Mouse (Mus musculus) stomach, embryonic 14.5 days (tissue): ENCODE results near the gene Cc2d2b. TPM values are rescaled to one million over a fixed set of nuclear protein-coding genes. Genes with fewer than 3 reads are reported as not detected.

ENCODE experiments used
- ATAC-seq: fragments of 200-750 bp; cut with Nextera tagmentation; 2 replicates; pipeline ENCODE4 v1.8.0; 2017; ENCODE audit warnings: low read depth, moderate TSS enrichment; ENCODE audit not compliant: insufficient number of reproducible peaks, insufficient read depth, low FRiP score
- H3K27ac ChIP-seq: fragments of 300-500 bp; sonication (generic); 2 replicates; pipeline ENCODE4 v1.5.1; 2014; ENCODE audit warnings: mild to moderate bottlenecking, low read length, moderate library complexity, mixed read lengths
- H3K27me3 ChIP-seq: fragments of 300-500 bp; sonication (generic); 2 replicates; pipeline ENCODE4 v1.6.1; 2014; ENCODE audit warnings: low read length, control low read depth, mixed read lengths; ENCODE audit not compliant: control insufficient read depth, insufficient read depth
- H3K36me3 ChIP-seq: fragments of 300-500 bp; sonication (generic); 2 replicates; pipeline ENCODE4 v1.6.1; 2014; ENCODE audit warnings: mild to moderate bottlenecking, control low read depth, low read length, moderate library complexity, mixed read lengths; ENCODE audit not compliant: control insufficient read depth, insufficient read depth
- H3K4me1 ChIP-seq: fragments of 300-500 bp; sonication (generic); 2 replicates; pipeline ENCODE4 v1.6.1; 2014; ENCODE audit warnings: low read length, control low read depth, mixed read lengths; ENCODE audit not compliant: control insufficient read depth, insufficient read depth
- H3K4me2 ChIP-seq: fragments of 300-500 bp; sonication (generic); replicated peaks from 2 replicates; pipeline ENCODE4 v1.6.1; 2014; ENCODE audit warnings: low read depth, low read length, control low read depth
- H3K4me3 ChIP-seq: fragments of 300-500 bp; sonication (generic); 2 replicates; pipeline ENCODE4 v1.5.1; 2014; ENCODE audit warnings: low read depth, low read length, control low read depth
- H3K9ac ChIP-seq: fragments of 300-500 bp; sonication (generic); replicated peaks from 2 replicates; pipeline ENCODE4 v1.6.1; 2014; ENCODE audit warnings: low read depth, mild to moderate bottlenecking, control low read depth, low read length, moderate library complexity, mixed read lengths
- H3K9me3 ChIP-seq: fragments of 300-500 bp; sonication (generic); 2 replicates; pipeline ENCODE4 v1.6.1; 2016; ENCODE audit warnings: low read depth, low read length, control low read depth; ENCODE audit not compliant: control insufficient read depth
- WGBS: fragments of 180-500 bp; shearing (Covaris S2); extraction: QIAGEN DNeasy Blood & Tissue Kit; methylation state at CpG from one replicate; pipeline ENCODE4 v1.1.7; 2014; 5-methylcytosine and 5-hydroxymethylcytosine counted together
- polyA plus RNA-seq: library from polyadenylated mRNA; unstranded; fragments of >200 nt; fragmentation: Nextera tagmentation; extraction: Ambion mirVana; gene quantifications from 2 replicates; pipeline ENCODE4 v1.2.1, GENCODE M21; 2014

Gene Cc2d2b
- polyA plus RNA-seq, 1 experiment from 2014 or later, result not detected

- H3K27me3 ChIP-seq, result no peaks in the 10 kb centered on the region
- WGBS, result 59% methylated on average over 7 of the region's 7 CpGs
- no peak overlapping the region for H3K4me2 ChIP-seq
- H3K9ac ChIP-seq, result no peak overlapping the region
- no peaks in the 10 kb centered on the region for H3K9me3 ChIP-seq
- H3K4me3 ChIP-seq, result no peak overlapping the region
- no peak for ATAC-seq
- H3K27ac ChIP-seq, result no peak overlapping the region
- H3K4me1 ChIP-seq, result no peaks in the 10 kb centered on the region
- H3K36me3 ChIP-seq, result no peaks in the 10 kb centered on the region
These were observed 67.2 kb downstream of the Cc2d2b start for GRCm38 (mm10) chr19:40815645-40816183.

- Histone ChIP-seq H3K27me3 (no peaks in the 10 kb centered on the region), H3K4me1 (no peaks in the 10 kb centered on the region), H3K27ac (no peak overlapping the region), H3K4me3 (no peak overlapping the region), H3K9me3 (no peaks in the 10 kb centered on the region), H3K4me2 (no peak overlapping the region), H3K9ac (no peak overlapping the region), H3K36me3 (no peaks in the 10 kb centered on the region)
- ATAC-seq, result no peak
- 87% methylated on average over 6 of the region's 6 CpGs for WGBS
These were observed 69.5 kb downstream of the Cc2d2b start for GRCm38 (mm10) chr19:40817901-40818532.

GRCm38 (mm10) chr19:40818764-40819163, 70.2 kb downstream of the Cc2d2b start:
- H3K4me1 ChIP-seq, result no peaks in the 10 kb centered on the region
- no peak overlapping the region for H3K9ac ChIP-seq
- no peak for ATAC-seq
- H3K4me2 ChIP-seq, result no peak overlapping the region
- no peaks in the 10 kb centered on the region for H3K36me3 ChIP-seq
- no peaks in the 10 kb centered on the region for H3K9me3 ChIP-seq
- H3K27ac ChIP-seq, result no peak overlapping the region
- no peaks in the 10 kb centered on the region for H3K27me3 ChIP-seq
- no peak overlapping the region for H3K4me3 ChIP-seq
- 59% methylated on average over 7 of the region's 7 CpGs for WGBS

GRCm38 (mm10) chr19:40821306-40821825, 72.8 kb downstream of the Cc2d2b start:
- H3K4me2 ChIP-seq, result no peak overlapping the region
- no peaks in the 10 kb centered on the region for H3K36me3 ChIP-seq
- 76% methylated on average over 4 of the region's 4 CpGs for WGBS
- no peak overlapping the region for H3K4me3 ChIP-seq
- H3K4me1 ChIP-seq, result no peaks in the 10 kb centered on the region
- no peaks in the 10 kb centered on the region for H3K27me3 ChIP-seq
- ATAC-seq, result no peak
- no peaks in the 10 kb centered on the region for H3K9me3 ChIP-seq
- no peak overlapping the region for H3K9ac ChIP-seq
- no peak overlapping the region for H3K27ac ChIP-seq

- no peak overlapping the region for H3K4me3 ChIP-seq
- 61% methylated on average over 5 of the region's 5 CpGs for WGBS
- H3K27ac ChIP-seq, result no peak overlapping the region
- H3K4me1 ChIP-seq, result peaks cover 4% of the 10 kb centered on the region; the same call in 1 of the 2 replicates
- H3K36me3 ChIP-seq, result no peaks in the 10 kb centered on the region
- H3K9me3 ChIP-seq, result no peaks in the 10 kb centered on the region
- H3K9ac ChIP-seq, result no peak overlapping the region
- no peaks in the 10 kb centered on the region for H3K27me3 ChIP-seq
- no peak for ATAC-seq
- H3K4me2 ChIP-seq, result no peak overlapping the region
These were observed 77.1 kb downstream of the Cc2d2b start for GRCm38 (mm10) chr19:40825636-40826035.

GRCm38 (mm10) chr19:40826735-40827134, 78.2 kb downstream of the Cc2d2b start:
- H3K36me3 ChIP-seq, result no peaks in the 10 kb centered on the region

GRCm38 (mm10) chr19:40830198-40830597, 81.6 kb downstream of the Cc2d2b start:
- no peaks in the 10 kb centered on the region for H3K9me3 ChIP-seq
- peak overlapping the region; percentile 96 for H3K9ac ChIP-seq
- no peak for ATAC-seq
- peak overlapping the region; percentile 94 for H3K4me3 ChIP-seq
- no peaks in the 10 kb centered on the region for H3K36me3 ChIP-seq
- no peak overlapping the region for H3K27ac ChIP-seq
- WGBS, result 52% methylated on average over 7 of the region's 7 CpGs
- H3K27me3 ChIP-seq, result no peaks in the 10 kb centered on the region
- peaks cover 12% of the 10 kb centered on the region; the same call in 1 of the 2 replicates for H3K4me1 ChIP-seq
- peak overlapping the region; percentile 75 for H3K4me2 ChIP-seq

More at GRCm38 (mm10) chr19:40826735-40827134, 78.2 kb downstream of the Cc2d2b start:
- no peak for ATAC-seq
- Histone ChIP-seq H3K9me3 (no peaks in the 10 kb centered on the region), H3K9ac (no peak overlapping the region), H3K27me3 (no peaks in the 10 kb centered on the region), H3K4me2 (no peak overlapping the region), H3K4me1 (peaks cover 4% of the 10 kb centered on the region; the same call in 1 of the 2 replicates), H3K4me3 (no peak overlapping the region), H3K27ac (no peak overlapping the region)
- 71% methylated on average over 7 of the region's 7 CpGs for WGBS

- WGBS, result under 1% methylated on average over 71 of the region's 71 CpGs
- Histone ChIP-seq H3K27me3 (no peaks in the 10 kb centered on the region), H3K27ac (peak within 1 kb of the TSS; percentile 91), H3K4me2 (peak within 1 kb of the TSS; percentile 75), H3K4me3 (peak within 1 kb of the TSS; percentile 94), H3K9ac (peak within 1 kb of the TSS; percentile 96), H3K4me1 (peaks cover 12% of the 10 kb centered on the region; the same call in 1 of the 2 replicates), H3K36me3 (no peaks in the 10 kb centered on the region), H3K9me3 (no peaks in the 10 kb centered on the region)
- peak; percentile 99 for ATAC-seq
These were observed 82.3 kb downstream of the Cc2d2b start, which contains the start of gene Ccnj for GRCm38 (mm10) chr19:40830703-40831415. Ccnj (plus strand) TSS chr19:40831279.
